Mouse (Mus musculus) embryonic facial prominence, embryonic 15.5 days (tissue): Measurements from ENCODE around the gene Ppm1e. TPM values are rescaled to one million over a fixed set of nuclear protein-coding genes. Genes with fewer than 3 reads are reported as not detected.

Experiments used
- ATAC-seq: fragments of 200-750 bp; cut with Nextera tagmentation; 2 replicates; pipeline ENCODE4 v1.8.0; 2017; ENCODE audit warnings: low read depth, moderate TSS enrichment; ENCODE audit not compliant: insufficient number of reproducible peaks, low FRiP score, low TSS enrichment
- H3K27ac ChIP-seq: fragments of 300-500 bp; sonication (generic); replicated peaks from 2 replicates; pipeline ENCODE4 v1.5.1; 2015; ENCODE audit warnings: mild to moderate bottlenecking, inconsistent platforms
- H3K27me3 ChIP-seq: fragments of 300-500 bp; sonication (generic); 2 replicates; pipeline ENCODE4 v1.6.1; 2015; ENCODE audit warnings: inconsistent platforms
- H3K36me3 ChIP-seq: fragments of 300-500 bp; sonication (generic); 2 replicates; pipeline ENCODE4 v1.6.1; 2015; ENCODE audit warnings: mild to moderate bottlenecking, inconsistent platforms
- H3K4me1 ChIP-seq: fragments of 300-500 bp; sonication (generic); 2 replicates; pipeline ENCODE4 v1.6.1; 2015; ENCODE audit warnings: inconsistent platforms
- H3K4me2 ChIP-seq: fragments of 300-500 bp; sonication (generic); replicated peaks from 2 replicates; pipeline ENCODE4 v1.6.1; 2015; ENCODE audit warnings: mild to moderate bottlenecking, inconsistent platforms
- H3K4me3 ChIP-seq: fragments of 300-500 bp; sonication (generic); replicated peaks from 2 replicates; pipeline ENCODE4 v1.5.1; 2015; ENCODE audit warnings: mild to moderate bottlenecking, inconsistent platforms
- H3K9ac ChIP-seq: fragments of 300-500 bp; sonication (generic); 2 replicates; pipeline ENCODE4 v1.6.1; 2015; ENCODE audit warnings: inconsistent platforms
- H3K9me3 ChIP-seq: fragments of 300-500 bp; sonication (generic); replicated peaks from 2 replicates; pipeline ENCODE4 v1.6.1; 2016; ENCODE audit warnings: inconsistent platforms
- WGBS: fragments of 180-500 bp; shearing (Covaris S2); methylation state at CpG from one replicate; pipeline ENCODE4 v1.1.7; 2015; 5-methylcytosine and 5-hydroxymethylcytosine counted together
- polyA plus RNA-seq: library from polyadenylated mRNA; unstranded; fragments of >200 nt; fragmentation: Nextera tagmentation; extraction: Ambion mirVana; gene quantifications from 2 replicates; pipeline ENCODE4 v1.2.1, GENCODE M21; 2015

Ppm1e gene
- 3.9 and 4.7 TPM in 2 replicates for polyA plus RNA-seq

DNA sequence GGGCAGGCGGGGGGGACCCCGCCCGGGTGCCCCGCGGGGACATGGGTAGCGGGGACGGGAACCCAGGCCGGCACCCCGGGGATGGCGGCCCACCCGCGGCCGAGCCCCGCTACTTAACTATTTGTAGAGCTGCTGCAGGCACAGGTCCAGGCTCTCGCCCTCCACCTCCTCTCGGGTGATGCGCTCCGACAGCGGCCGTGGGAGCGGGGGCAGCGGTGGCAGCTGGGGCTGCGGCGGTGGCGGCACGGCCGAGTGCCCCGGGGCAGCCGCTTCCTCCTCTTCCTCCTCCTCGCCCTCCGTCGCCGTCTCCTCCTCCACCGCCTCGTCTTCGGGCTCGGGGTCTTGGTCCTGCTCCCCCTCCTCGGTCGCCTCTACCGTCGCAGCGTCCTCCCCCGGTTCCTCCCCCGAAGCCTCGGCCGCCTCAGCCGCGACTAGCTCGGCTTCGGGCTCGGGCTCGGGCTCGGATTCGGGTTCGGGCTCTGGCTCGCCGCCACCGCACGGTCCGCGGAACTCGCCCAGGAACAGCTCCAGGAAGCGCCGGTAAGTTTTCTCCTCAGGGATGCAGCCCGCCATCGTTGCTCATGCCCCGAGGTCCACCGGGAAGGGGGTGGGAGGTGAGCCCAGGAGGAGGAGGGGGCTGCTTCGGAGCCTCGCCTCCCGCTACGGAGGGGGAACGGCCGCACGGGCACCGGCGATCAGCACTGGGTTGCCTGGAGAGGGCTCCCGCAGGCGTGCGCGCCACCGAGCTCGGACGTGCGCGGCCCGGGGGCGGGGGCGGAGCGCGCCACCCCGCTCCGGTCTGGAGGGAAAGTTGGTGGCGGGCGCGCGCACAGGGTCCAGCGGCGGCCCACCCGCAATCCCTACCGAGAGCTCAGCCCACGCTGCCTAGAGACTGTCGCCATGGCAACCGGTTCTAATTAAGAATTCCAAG lies at the start of gene Ppm1e:
Ppm1e (minus strand) TSS at position 693 of the 931 bp plus-strand sequence.
- peaks cover 37% of the 10 kb centered on the region for H3K27me3 ChIP-seq
- peak; percentile 92 for ATAC-seq

DNA sequence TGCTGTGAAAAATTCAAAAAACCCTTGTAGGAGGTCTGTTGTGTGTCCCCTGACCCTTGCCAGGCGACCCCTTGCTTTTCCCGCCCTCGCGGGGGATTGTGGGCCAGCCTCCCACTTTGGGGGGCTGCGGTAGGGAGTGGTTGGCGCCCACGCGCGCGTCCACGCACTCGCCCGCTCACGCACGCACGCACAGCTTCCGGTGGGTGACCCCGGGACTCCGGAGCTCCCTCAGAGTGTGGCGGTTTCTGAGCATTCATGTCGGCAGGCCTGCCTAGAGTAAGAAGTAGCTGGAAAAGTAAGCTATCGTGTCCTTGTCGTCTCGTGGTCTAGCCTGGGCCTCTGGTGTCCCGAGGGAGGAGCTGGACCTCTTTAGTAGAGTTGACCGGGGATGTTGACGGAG lies 46.1 kb upstream of the Ppm1e start, which contains the start of the genes Rad51c and Tex14:
Rad51c (minus strand) TSS at position 79 of the 400 bp plus-strand sequence.
Tex14 (plus strand) TSS at position 190 of the 400 bp plus-strand sequence.
- no peaks in the 10 kb centered on the region for H3K9me3 ChIP-seq
- peak within 1 kb of the TSS; percentile 64 for H3K4me3 ChIP-seq
- ATAC-seq, result no peak
- H3K27me3 ChIP-seq, result no peaks in the 10 kb centered on the region
- H3K4me2 ChIP-seq, result peak within 1 kb of the TSS; percentile 69
- peaks cover 6% of the 10 kb centered on the region for H3K4me1 ChIP-seq
- H3K36me3 ChIP-seq, result peaks cover 7% of the 10 kb centered on the region; the same call in 1 of the 2 replicates
- H3K9ac ChIP-seq, result peak within 1 kb of the TSS; percentile 64
- WGBS, result 69% methylated on average over 27 of the region's 27 CpGs
- peak within 1 kb of the TSS; percentile 95 for H3K27ac ChIP-seq

More for the DNA sequence above, at the start of gene Ppm1e:
- Histone ChIP-seq H3K36me3 (no peaks in the 10 kb centered on the region), H3K27ac (no peak within 1 kb of the TSS), H3K9ac (peak within 1 kb of the TSS; percentile 35), H3K9me3 (no peaks in the 10 kb centered on the region), H3K4me2 (peak within 1 kb of the TSS; percentile 97), H3K4me1 (peaks cover 16% of the 10 kb centered on the region), H3K4me3 (peak within 1 kb of the TSS; percentile 70)
- WGBS, result under 1% methylated on average over 91 of the region's 104 CpGs

DNA sequence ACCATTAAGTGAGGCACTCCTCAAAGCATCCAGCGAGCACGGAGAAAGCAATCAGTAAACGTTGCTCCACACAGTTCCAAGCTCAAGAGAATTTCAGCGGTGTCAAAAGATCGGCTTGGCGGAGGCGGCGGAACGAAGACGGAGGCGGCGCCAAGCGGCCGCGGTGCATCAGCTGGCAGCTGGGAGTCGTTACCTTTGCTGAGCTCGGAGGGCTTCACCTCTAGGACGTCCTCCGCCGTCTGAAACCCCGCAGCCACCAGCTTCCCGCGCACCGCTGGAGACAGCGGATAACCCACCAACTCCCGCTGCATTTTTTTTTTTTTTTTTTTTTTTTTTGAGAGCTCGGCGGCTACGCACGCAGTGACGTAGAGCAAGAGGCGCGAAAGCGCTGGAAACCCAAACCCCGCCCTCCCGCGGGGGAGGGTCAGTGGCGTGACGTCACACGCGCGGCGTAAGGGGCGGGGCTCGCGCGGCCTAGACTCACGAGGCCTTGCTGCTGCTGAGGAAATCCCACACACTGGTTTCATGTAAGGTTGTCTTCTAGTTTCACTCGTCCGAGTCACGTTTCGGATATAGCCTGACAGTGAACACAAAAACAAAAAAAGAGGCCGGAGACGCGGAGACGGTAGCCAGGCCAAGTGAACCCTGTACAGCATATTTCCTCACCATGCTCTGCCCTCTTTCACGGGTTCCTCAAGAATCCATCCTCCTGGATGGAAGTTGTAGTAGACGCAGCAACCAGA lies 45.5 kb upstream of the Ppm1e start:
- Histone ChIP-seq H3K9me3 (no peaks in the 10 kb centered on the region), H3K4me3 (peak overlapping the region; percentile 64), H3K27ac (peak overlapping the region; percentile 95), H3K9ac (peak overlapping the region; percentile 64), H3K27me3 (no peaks in the 10 kb centered on the region), H3K36me3 (peaks cover 7% of the 10 kb centered on the region; the same call in 1 of the 2 replicates), H3K4me2 (peak overlapping the region; percentile 69), H3K4me1 (peaks cover 6% of the 10 kb centered on the region)
- ATAC-seq, result peak; percentile 94
- WGBS, result 2% methylated on average over 58 of the region's 58 CpGs

DNA sequence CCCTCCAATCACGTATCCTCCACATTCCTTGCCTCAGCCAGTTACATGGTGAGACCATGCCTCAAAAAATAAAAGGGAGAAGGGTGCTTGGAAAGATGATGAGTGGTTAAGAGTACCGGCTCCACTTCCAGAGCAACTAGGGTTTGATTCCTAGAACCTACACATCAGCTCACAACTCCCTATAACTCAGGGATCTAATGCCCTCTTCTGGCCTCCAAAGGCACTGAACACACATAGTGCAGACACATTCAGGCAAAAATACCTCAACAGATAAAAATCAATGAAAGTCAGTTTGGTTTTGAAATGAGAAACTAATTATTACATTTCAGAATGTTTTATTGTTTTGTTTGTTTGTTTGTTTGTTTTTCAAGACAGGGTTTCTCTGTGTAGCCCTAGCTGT lies 39.6 kb upstream of the Ppm1e start:
- no peaks in the 10 kb centered on the region for H3K9me3 ChIP-seq
- no peak for ATAC-seq
- H3K4me2 ChIP-seq, result no peak overlapping the region
- no peaks in the 10 kb centered on the region for H3K4me1 ChIP-seq
- H3K27ac ChIP-seq, result no peak overlapping the region
- H3K36me3 ChIP-seq, result peaks cover 7% of the 10 kb centered on the region; the same call in 1 of the 2 replicates
- no peaks in the 10 kb centered on the region for H3K27me3 ChIP-seq
- WGBS, result 89% methylated on average over 2 of the region's 2 CpGs
- no peak overlapping the region for H3K4me3 ChIP-seq
- H3K9ac ChIP-seq, result no peak overlapping the region

DNA sequence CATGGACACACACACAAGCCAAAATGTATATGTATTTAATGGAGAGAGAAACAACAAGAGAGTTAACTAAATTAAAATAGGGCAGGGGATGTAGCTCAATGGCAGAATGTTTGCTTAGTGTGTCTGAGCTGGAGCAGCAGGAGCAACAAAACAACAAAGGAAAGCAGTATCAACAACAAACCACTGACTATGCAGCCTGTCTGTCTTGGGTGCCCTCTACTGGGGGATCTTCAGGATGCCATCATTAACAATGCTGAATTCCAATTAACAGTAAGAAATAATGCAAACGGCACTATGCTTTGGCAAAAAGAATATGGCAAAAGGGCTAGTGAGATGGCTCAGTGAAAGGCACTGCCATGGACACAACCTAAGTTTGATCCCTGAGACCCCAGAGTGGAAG lies 35.0 kb upstream of the Ppm1e start:
- no peaks in the 10 kb centered on the region for H3K4me1 ChIP-seq
- no peak overlapping the region for H3K4me3 ChIP-seq
- ATAC-seq, result no peak
- WGBS, result 42% methylated on average over 1 of the region's 1 CpGs
- no peak overlapping the region for H3K27ac ChIP-seq
- H3K9me3 ChIP-seq, result no peaks in the 10 kb centered on the region
- H3K9ac ChIP-seq, result no peak overlapping the region
- H3K27me3 ChIP-seq, result no peaks in the 10 kb centered on the region
- no peak overlapping the region for H3K4me2 ChIP-seq
- H3K36me3 ChIP-seq, result 0 out of 2 replicates have a peak, but pooled peaks cover 6% of the 10 kb centered on the region

DNA sequence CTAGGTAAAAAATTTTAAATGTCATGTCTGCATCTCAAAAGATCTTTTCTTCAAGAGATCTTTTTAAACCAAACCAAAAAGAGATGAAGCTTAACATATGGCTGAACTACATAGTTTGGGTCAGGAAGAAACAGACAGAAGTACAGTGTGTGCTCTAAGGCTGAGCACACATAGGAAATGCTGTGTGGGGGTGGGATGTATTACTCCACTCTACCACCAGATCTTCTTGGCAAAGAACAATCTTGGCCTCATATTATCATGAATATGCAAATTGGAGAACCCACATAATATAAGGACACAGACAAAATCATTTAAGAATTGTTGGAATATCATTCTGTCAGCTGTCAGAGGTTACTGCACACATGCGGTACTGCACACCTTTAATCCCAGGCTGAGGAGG lies 26.9 kb upstream of the Ppm1e start:
- Histone ChIP-seq H3K27ac (no peak overlapping the region), H3K4me2 (no peak overlapping the region), H3K36me3 (no peaks in the 10 kb centered on the region), H3K4me3 (no peak overlapping the region), H3K9ac (no peak overlapping the region), H3K27me3 (no peaks in the 10 kb centered on the region), H3K4me1 (no peaks in the 10 kb centered on the region), H3K9me3 (no peaks in the 10 kb centered on the region)
- WGBS, result 85% methylated on average over 1 of the region's 1 CpGs
- ATAC-seq, result no peak

DNA sequence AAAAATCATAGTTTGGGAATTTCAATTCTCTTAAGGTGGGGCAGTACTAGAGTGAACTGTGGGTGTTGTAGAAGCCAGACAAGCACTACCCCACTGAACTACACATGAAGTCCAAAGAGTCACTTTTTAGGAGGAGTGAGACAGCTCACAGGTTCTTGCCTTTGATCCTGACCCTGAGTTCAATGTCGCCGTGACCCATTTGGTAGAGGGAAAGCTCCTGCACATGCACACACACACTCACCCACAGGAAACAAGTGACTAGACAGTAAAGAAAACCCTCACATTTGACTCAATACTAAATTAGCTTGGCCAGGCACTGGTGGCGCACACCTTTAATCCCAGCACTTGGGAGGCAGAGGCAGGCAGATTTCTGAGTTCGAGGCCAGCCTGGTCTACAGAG lies 25.7 kb upstream of the Ppm1e start:
- WGBS, result 92% methylated on average over 4 of the region's 4 CpGs
- no peaks in the 10 kb centered on the region for H3K27me3 ChIP-seq
- H3K4me3 ChIP-seq, result no peak overlapping the region
- H3K4me2 ChIP-seq, result no peak overlapping the region
- H3K9me3 ChIP-seq, result no peaks in the 10 kb centered on the region
- no peak for ATAC-seq
- no peak overlapping the region for H3K9ac ChIP-seq
- no peaks in the 10 kb centered on the region for H3K36me3 ChIP-seq
- H3K27ac ChIP-seq, result no peak overlapping the region
- H3K4me1 ChIP-seq, result no peaks in the 10 kb centered on the region

DNA sequence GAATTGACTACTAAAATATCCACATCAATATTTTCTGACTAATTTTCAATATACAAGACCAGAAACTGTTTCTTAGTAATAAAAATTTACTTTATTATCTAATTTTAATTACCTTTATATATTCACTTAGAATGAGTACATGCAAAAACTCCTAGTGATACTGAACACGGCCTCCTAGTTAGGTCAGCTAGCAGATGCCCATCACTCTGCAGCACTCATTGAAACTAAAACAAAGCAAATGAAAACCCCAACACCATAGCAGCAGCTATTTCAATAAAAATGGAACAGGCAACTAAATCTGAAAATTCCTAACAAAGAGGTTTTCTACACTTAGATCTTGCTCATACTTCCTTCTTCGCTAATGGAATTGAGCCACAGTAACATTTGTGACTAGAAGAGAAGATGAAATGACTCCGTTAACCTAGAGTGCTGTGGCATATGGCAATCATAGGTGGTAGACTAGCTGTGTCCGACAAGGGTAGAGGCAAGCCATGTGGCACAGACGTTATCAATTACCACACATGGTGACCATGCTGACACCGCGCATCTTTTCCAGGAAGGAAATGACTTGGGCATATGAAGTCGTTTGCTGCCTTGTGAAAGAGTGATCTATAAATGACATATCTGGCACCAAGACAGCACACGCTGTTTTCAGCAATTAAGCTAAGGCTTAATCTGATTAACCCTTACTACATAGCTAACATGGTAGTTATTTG lies 9.2 kb upstream of the Ppm1e start:
- H3K27me3 ChIP-seq, result no peaks in the 10 kb centered on the region
- no peak overlapping the region for H3K9ac ChIP-seq
- no peak overlapping the region for H3K4me2 ChIP-seq
- no peak overlapping the region for H3K27ac ChIP-seq
- ATAC-seq, result no peak
- H3K4me1 ChIP-seq, result no peaks in the 10 kb centered on the region
- H3K9me3 ChIP-seq, result no peaks in the 10 kb centered on the region
- H3K4me3 ChIP-seq, result no peak overlapping the region
- no peaks in the 10 kb centered on the region for H3K36me3 ChIP-seq
- 54% methylated on average over 9 of the region's 9 CpGs for WGBS

DNA sequence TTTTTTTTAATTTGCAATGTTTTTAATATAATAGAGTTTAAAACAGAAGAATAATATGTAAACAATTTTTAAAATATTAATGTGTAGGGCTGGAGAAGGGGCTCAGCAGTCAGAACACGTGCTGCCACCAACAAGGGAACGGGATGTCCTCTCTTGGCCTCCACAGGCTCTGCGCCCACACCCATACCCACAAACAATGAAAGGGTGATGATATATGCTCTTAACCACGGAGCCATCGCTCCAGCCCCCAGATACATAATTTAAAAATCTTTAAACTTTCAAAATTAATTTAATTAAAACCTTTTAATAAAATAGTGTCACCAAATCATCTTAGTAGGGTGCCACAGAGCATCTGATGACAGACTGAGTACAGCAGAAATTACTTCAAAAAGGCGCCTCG lies 8.2 kb upstream of the Ppm1e start:
- H3K4me1 ChIP-seq, result no peaks in the 10 kb centered on the region
- H3K4me3 ChIP-seq, result no peak overlapping the region
- no peaks in the 10 kb centered on the region for H3K36me3 ChIP-seq
- H3K27ac ChIP-seq, result no peak overlapping the region
- H3K4me2 ChIP-seq, result no peak overlapping the region
- H3K9ac ChIP-seq, result no peak overlapping the region
- H3K9me3 ChIP-seq, result no peaks in the 10 kb centered on the region
- WGBS, result 84% methylated on average over 7 of the region's 7 CpGs
- no peaks in the 10 kb centered on the region for H3K27me3 ChIP-seq
- ATAC-seq, result no peak

DNA sequence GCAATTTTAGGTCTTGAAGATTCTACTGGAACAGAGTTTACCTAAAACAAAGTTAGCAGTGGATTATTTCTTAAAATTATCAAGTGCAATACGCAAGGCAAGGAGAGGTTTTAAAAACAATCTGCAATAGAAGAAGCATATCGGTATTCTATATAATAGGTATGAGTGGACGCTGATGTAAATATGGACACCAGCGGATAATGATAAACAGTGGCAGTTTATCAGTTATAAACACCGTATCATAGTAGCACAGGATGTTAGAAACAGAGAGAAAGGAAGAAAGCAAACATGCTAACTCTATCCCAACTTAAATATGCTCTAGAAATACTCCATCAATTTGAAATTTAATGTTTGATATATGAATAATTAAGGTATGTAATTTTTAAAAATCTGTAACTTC lies 6.3 kb upstream of the Ppm1e start:
- H3K9ac ChIP-seq, result no peak overlapping the region
- H3K36me3 ChIP-seq, result no peaks in the 10 kb centered on the region
- no peak overlapping the region for H3K27ac ChIP-seq
- H3K4me3 ChIP-seq, result no peak overlapping the region
- no peak for ATAC-seq
- H3K4me2 ChIP-seq, result no peak overlapping the region
- H3K9me3 ChIP-seq, result no peaks in the 10 kb centered on the region
- peaks cover 7% of the 10 kb centered on the region for H3K27me3 ChIP-seq
- no peaks in the 10 kb centered on the region for H3K4me1 ChIP-seq
- 92% methylated on average over 5 of the region's 5 CpGs for WGBS

DNA sequence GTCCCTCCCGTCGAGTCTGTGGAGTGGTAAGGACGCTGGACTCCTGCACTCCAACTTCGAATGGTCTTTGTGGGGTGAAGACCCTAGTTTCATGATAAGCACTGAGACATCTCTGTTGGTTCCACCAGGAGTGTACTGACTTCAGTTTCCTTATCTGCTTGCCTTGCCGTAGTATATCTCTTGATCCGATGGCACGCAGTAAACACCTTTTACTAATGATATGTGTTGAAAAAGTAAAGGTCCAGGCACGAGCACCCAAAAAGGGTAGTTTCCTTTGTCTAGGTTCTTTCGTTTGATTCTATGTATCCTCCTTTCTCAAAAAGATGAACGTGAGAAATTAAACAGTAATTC lies 414 bp upstream of the Ppm1e start:
- peak overlapping the region; percentile 97 for H3K4me2 ChIP-seq
- H3K4me1 ChIP-seq, result peaks cover 16% of the 10 kb centered on the region
- ATAC-seq, result no peak
- H3K9ac ChIP-seq, result 0 out of 2 replicates have a peak overlapping the region, but pooled peaks have one; percentile 35
- peak overlapping the region; percentile 70 for H3K4me3 ChIP-seq
- H3K9me3 ChIP-seq, result no peaks in the 10 kb centered on the region
- no peaks in the 10 kb centered on the region for H3K36me3 ChIP-seq
- no peak overlapping the region for H3K27ac ChIP-seq
- 14% methylated on average over 10 of the region's 10 CpGs for whole genome bisulfite sequencing
- peaks cover 37% of the 10 kb centered on the region for H3K27me3 ChIP-seq
